Mouse (Mus musculus): ENCODE results near the gene Gltp.

- no peak for TF ChIP-seq GATA1 (IDR thresholded peaks at IDR 0.05; ENCODE audit: borderline replicate concordance, low read length)
- TF ChIP-seq FLI1 (IDR thresholded peaks at IDR 0.05; ENCODE audit: low read length), result no peak
These were observed 48.0 kb upstream of the Gltp start for GRCm38 (mm10) chr5:114738707-114739241.

All from megakaryocyte, embryonic 14.5 days (primary cell).